Mouse (Mus musculus): ENCODE measurements around the gene Pemt.

Pemt gene

DNA sequence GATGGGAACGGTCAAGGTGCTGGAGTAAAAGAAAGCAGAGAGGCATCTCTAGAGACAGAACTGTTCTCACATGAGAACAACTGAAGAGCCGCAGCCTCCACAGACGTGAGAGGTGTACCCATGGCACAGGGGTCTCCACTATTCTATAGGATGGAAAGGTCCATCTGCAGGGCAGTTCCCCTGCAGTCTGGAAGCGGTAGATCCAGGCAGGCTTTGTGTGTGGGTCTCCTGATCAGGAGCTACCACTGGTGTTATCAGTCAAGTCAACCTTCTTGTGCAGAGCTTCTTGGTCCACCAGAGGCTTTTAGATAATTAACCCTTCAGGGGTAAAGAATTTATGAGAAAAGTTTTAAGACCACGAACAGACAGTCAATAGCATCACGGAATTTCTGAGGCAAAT, 10.2 kb upstream of the Pemt start:
- no peak for DNase-seq (ENCODE audit: low read depth, low spot score)

GRCm38 (mm10) chr11:60048841-60049240, 2.6 kb upstream of the Pemt start:
- DNase-seq (ENCODE audit: low read depth, low spot score), result no peak

DNA sequence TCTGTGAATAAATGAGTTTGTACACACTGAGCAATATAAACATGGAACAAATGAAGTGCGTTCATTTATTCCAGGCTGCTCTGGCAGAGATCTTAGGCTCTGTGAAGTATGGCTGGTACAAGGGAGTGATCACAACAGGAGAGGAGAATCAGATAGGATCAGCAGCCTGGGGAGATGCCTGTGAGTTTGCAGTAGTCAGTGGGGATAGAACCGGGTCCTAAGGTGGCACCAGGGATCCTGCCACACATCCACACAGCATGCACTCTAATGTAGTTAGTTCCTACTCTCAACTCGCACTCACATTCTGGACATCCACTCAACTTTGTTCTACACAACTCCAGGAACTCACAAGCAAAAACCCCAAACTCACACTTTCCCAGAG, 622 bp downstream of the Pemt start:
- DNase-seq (ENCODE audit: low read depth, low spot score), result no peak

DNA sequence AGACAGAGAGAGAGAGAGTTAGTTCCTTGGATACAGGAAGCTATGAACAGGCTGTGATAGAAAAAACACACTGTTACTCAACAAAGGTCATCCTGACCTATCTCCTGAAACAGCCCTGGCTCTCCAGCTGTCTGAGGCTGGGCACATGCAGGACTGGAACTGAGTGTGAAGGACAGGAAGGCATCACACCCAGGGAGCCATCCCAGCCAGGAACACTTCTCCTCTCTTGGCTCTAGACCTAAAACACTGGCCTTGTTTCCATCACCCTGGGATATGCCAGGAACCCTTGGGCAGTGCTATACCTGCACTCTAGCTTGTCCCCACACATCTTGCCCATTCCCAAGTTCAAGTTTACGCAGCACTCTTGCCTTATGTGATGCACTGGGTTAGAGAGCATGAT, 1.5 kb downstream of the Pemt start:
- no peak for DNase-seq (ENCODE audit: low read depth, low spot score)

DNA sequence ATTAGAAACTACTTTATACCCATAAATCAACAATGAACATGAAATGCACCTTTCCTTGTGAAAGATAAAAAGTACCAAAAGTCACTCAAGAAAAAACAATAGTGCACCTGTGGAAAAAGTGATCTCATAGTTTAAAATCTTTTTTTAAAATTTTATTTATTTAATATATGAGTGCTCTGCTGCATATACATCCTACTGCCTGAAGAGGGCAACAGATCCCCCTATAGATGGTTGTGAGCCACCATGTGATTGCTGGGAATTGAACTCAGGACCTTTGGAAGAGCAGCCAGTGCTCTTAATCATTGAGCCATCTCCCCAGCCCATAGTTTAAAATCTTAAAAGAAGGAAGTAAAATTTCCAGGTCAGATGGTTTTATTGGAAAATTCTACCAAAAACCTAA, 4.0 kb downstream of the Pemt start:
- no peak for DNase-seq (ENCODE audit: low read depth, low spot score)

GRCm38 (mm10) chr11:60036537-60037220, 9.6 kb downstream of the Pemt start:
- no peak for DNase-seq (ENCODE audit: low read depth, low spot score)

DNA sequence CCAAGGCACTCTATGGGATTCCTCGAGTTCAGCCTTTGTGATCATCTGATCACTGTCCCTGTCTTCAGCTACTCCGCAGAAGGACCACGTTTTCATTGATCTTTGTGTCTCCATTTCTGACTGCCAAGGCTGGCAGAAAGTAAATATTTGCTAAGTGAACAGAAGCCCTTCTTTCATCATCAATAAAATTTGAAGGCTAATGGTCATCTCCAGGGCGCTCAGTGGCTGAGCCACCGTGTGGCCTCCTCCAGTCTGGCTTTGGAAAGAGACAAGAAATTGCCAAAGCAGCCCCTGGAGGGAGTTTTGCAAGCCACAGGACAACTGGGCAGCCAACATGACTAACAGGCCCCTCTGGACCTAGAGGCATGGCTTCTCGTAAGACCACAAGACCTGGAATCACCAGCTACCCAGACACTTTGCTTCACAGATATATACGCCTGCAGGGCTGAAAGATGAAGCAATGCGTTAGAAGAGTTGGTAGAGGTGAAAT, 11.3 kb downstream of the Pemt start:
- no peak for DNase-seq (ENCODE audit: low read depth, low spot score)

DNA sequence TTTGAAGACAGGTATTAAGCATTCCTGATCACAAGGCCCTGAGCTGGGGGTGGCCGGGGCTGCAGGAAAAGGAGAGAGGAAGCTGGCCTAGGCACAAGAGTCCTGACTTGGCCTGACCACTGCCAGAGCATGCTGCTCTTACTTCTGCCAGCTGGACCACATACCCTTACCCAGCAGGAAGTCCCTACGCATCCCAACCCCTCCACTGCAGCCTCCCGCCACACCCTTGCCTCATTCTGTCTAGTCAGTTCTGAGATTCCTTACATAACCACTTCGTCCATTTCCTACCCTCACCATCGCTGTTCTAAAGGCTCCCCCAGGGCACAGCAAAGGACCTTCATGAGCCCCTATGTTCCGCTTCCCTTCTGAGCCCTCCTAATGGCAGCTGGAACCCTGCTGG, 12.0 kb downstream of the Pemt start:
- no peak for DNase-seq (ENCODE audit: low read depth, low spot score)

- DNase-seq (ENCODE audit: low read depth, low spot score), result peak; percentile 60
Measured at GRCm38 (mm10) chr11:60032586-60033430, 13.5 kb downstream of the Pemt start.

- DNase-seq (ENCODE audit: low read depth, low spot score), result no peak
Measured at GRCm38 (mm10) chr11:60030747-60031331, 15.4 kb downstream of the Pemt start.

GRCm38 (mm10) chr11:60029976-60030375, 16.3 kb downstream of the Pemt start:
- peak; percentile 17 for DNase-seq (ENCODE audit: low read depth, low spot score)

- DNase-seq (ENCODE audit: low read depth, low spot score), result no peak
Measured at GRCm38 (mm10) chr11:60027913-60028875, 18.1 kb downstream of the Pemt start.

DNA sequence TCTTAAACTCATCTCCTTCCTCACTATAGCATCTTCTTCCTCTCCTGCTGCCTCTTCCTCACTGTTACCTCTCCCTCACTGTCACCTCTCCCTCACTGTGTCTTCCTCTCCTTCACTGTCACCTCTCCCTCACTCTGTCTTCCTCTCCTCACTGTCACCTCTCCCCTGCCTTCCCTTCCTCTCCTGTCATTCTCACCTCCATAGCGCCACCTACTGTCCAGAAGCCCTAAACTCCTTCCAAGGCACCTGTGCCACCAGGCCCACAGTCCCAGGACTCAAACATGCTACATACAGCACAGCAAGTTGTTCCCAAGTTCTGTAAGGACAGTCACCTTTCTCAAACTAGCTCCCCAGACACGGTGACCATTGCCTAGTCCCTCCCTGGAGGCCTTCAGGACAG, 19.0 kb downstream of the Pemt start:
- peak; percentile 89 for DNase-seq (ENCODE audit: low read depth, low spot score)

DNA sequence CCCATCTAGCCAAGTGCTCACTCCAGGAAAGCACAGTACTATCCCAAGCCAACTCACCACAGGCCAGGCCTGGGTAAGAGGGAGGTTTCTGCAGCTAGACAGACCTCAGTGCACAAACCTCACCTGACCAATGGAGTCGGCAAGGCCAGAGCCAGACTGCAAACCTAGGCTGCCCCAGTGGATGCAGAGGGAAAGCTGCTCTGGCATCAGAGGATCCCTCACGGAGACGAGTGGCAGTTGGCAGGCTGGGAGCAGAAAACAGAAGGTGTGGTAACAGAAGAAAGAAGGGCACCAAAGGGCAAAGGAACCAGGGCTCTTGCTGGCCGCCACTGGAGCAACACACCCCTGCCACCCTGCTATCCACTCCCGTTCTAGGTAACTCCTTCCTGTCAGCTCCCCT, 20.1 kb downstream of the Pemt start:
- no peak for DNase-seq (ENCODE audit: low read depth, low spot score)

- DNase-seq (ENCODE audit: low read depth, low spot score), result no peak
Measured at GRCm38 (mm10) chr11:60021201-60021600, 25.1 kb downstream of the Pemt start.

DNA sequence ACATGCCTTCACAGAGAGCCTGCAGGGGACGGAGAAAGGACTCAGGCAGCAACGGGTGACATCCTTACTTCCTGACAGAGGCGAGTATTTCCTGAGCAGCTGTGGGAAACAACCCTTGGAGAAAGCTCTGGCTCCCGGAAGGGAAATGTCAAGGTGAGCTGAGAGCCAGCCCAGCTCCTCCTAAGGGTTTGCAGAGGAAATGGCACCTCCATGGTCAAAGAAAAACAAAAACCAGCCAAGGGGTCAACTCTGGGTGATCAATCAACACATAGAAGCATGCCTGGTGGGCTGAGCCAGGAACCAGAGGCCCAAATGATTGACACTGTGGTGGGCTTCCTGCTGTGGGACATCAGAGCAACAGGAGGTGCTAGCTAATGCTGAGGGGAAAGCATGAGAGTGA, 29.6 kb downstream of the Pemt start:
- no peak for DNase-seq (ENCODE audit: low read depth, low spot score)

GRCm38 (mm10) chr11:60011516-60011915, 34.8 kb downstream of the Pemt start:
- DNase-seq (ENCODE audit: low read depth, low spot score), result no peak

DNA sequence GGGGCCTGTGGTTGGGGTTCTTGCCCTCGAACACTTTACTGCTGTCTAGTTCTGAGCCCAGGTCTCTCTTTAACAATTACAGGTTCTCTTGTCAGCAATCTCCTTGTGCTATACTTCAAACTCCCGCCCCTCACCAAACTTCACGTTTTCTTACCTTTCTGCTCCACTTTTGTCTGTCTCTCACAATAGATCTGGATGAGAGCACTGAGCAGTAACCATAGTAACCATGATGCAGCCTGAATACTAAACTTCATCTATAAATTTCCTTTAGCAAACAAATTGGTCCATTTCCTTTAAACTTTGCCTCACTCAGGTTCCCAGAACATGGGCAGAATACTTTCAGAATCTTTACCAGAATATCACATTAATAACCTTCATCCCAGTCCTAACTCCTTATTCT, 36.8 kb downstream of the Pemt start:
- no peak for DNase-seq (ENCODE audit: low read depth, low spot score)

DNA sequence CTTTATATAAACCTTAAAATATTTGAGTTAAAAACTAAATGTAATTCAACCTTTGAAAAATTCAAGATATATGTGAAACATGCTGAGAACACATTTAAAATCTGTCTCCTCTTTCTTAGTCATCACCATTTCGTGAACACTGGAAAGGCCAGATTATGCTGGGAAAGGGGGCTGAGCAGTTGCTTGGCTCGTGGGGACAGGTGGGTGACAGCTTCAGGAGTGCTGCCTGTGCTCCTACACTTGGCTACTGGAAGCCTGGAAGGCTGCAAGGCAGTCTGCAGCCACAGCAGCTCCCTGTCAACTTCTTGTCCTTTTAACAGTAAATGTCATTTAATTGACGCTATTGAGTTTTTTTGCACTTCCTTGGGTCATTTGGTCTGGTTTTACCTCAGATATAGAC, 40.4 kb downstream of the Pemt start:
- no peak for DNase-seq (ENCODE audit: low read depth, low spot score)

DNA sequence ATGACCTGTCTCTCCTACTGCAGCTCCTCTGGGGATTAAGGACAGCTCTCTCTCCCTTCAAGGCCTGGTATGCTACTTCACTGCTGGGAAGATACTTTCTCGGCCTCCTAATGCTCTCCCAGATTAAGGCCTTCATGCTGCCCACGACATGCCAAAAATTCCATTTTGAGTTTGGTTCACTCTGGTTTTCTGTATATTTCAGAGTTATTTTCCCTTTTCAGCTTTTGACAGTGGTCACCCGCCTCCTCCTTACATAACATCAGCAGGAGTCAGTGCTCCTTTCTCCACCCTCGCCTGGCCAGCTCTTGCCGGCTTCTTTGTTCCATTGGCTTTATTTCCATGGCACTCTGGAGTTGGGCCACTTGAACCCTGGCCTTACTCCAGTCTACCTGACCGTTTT, 41.6 kb downstream of the Pemt start:
- DNase-seq (ENCODE audit: low read depth, low spot score), result no peak

DNA sequence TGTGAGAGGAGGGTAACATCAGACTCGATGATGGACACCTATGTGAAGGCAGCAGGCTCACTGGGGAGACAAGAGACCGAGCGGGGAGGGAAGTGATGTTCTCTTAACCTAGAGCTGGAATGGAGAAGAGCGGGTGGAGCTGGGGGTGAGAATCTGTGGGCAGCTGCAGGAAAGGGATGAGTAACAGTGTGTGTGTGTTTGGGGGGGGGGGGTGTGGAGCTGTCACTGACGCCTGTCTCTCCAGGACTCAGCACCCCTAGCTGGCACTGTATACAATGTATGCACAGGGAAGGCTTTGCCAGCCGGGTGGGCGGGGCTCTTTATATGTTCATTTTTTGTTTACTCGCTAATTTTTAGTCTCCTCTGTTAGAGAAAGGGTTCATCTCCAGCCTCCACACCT, 42.5 kb downstream of the Pemt start:
- DNase-seq (ENCODE audit: low read depth, low spot score), result no peak

Data from CD4-positive, CD25-positive, alpha-beta regulatory T cell, adult 2 months (primary cell).